Comparison of ENCODE assay signal across 9 mouse cellular contexts in the genomic region with DNA sequence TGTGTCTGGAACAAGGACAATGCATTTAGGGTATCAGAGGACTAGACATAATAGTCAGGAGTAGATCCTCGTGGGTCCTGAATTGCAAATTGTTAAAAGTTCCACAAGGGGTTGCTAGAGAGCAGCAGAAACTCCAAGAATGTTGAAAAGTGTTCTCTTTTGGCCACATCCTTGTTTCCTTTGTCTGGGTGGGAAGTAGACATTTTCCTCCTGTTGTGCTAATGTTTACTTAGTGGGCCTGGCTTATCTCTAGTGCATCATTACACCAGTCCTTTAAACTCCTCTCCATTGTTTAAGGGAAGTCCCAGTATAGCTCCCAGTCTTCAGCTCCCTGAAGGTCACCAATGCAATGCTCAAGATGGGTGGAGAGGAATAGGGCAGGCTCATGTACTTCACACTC. TPM values are rescaled to one million over a fixed set of nuclear protein-coding genes. Genes with fewer than 3 reads are reported as not detected.
A peak's percentile ranks its signal among the peaks of the same experiment; 100 is the strongest.
DNase-seq lines count a peak whose midpoint lies in the region; ATAC-seq and TF ChIP-seq lines count a peak whose summit lies in the region.
"Had no signal": no experiment of that assay in that cellular context is flagged by ENCODE, and none has a peak within 500 bp of the region (broad histone marks: within the 10 kb centered on the region; RNA-seq: fewer than 3 reads in every experiment).

No protein-coding gene starts in this region.

- H3K9ac ChIP-seq in kidney, postnatal 0 days (ENCODE audit: low read depth, low read length), result no peak overlapping the region
- H3K9ac ChIP-seq: embryonic facial prominence, embryonic 12.5 days had no signal

- H3K4me2 ChIP-seq in kidney, postnatal 0 days (ENCODE audit: low read length), result no peak overlapping the region
- H3K4me2 ChIP-seq: embryonic facial prominence, embryonic 12.5 days had no signal

- no peaks in the 10 kb centered on the region for H3K36me3 ChIP-seq in kidney, postnatal 0 days (ENCODE audit: insufficient read depth, low read length)
- H3K36me3 ChIP-seq: embryonic facial prominence, embryonic 12.5 days had no signal

- WGBS in kidney, postnatal 0 days, result 8% methylated on average over 1 of the region's 1 CpGs

- H3K27ac ChIP-seq in kidney, postnatal 0 days, result no peak overlapping the region
- H3K27ac ChIP-seq: embryonic facial prominence, embryonic 12.5 days had no signal

- H3K4me1 ChIP-seq in kidney, postnatal 0 days (replicated peaks; ENCODE audit: insufficient read depth, low read length), result no peaks in the 10 kb centered on the region
- H3K4me1 ChIP-seq: embryonic facial prominence, embryonic 12.5 days had no signal

- H3K27me3 ChIP-seq in kidney, postnatal 0 days (ENCODE audit: insufficient read depth, low read length), result no peaks in the 10 kb centered on the region
- H3K27me3 ChIP-seq: embryonic facial prominence, embryonic 12.5 days had no signal

- ATAC-seq in kidney, postnatal 0 days (replicated peaks; ENCODE audit: low FRiP score, low read depth), result no peak
- ATAC-seq in inflammation-experienced regulatory T-cells, adult 6 months, result no peak

- no peaks in the 10 kb centered on the region for H3K9me3 ChIP-seq in kidney, postnatal 0 days (replicated peaks; ENCODE audit: low read length)
- H3K9me3 ChIP-seq: embryonic facial prominence, embryonic 12.5 days had no signal

- DNase-seq in kidney, postnatal 0 days (ENCODE audit: low spot score), result peak; percentile 88
- DNase-seq in kidney, postnatal 25 days, result no peak
- DNase-seq in NIH3T3 (ENCODE audit: low read depth), result peak; percentile 65
- DNase-seq in embryo, embryonic 11 days, result peak; percentile 61
- DNase-seq in lung, postnatal 14 days, result peak; percentile 37
- no peak for DNase-seq in spleen, adult 18-20 months
- DNase-seq in ovary, postnatal 36 days (ENCODE audit: low spot score), result no peak

- no peak overlapping the region for H3K4me3 ChIP-seq in kidney, postnatal 0 days (replicated peaks; ENCODE audit: low read depth, low read length)
- H3K4me3 ChIP-seq: embryonic facial prominence, embryonic 12.5 days had no signal

- TF ChIP-seq CTCF in kidney, postnatal 0 days (IDR thresholded peaks at IDR 0.05; ENCODE audit: low read depth), result peak; percentile 80

RNA-seq across cellular contexts. Expression of a gene that starts 57.9 kb away (rescaled TPM):
- 23.4 and 23.8 TPM in 2 replicates for polyA plus RNA-seq in kidney, postnatal 0 days (2015; fragmentation: Nextera tagmentation; extraction: Ambion mirVana)
- polyA plus RNA-seq in inflammation-experienced regulatory T-cells, adult 6 months (2017; shearing (Covaris generic)), result not detected

Comparison
In these comparisons a context has a peak if more than half of its experiments do, and no peak if none do; other contexts are left out.
1. DNase-seq: peak in kidney, postnatal 0 days (single experiment), NIH3T3 (single experiment), embryo, embryonic 11 days (single experiment) and lung, postnatal 14 days (single experiment); none in kidney, postnatal 25 days (0 of 2), spleen, adult 18-20 months (0 of 2) and ovary, postnatal 36 days (single experiment).
2. RNA of a gene that starts 57.9 kb away (polyA plus RNA-seq): 23.4 to 23.8 TPM in kidney, postnatal 0 days; not detected in inflammation-experienced regulatory T-cells, adult 6 months; every median in the first group is over 10 times any median in the second.